Mouse (Mus musculus): ENCODE results near the gene Rasgef1a.

Rasgef1a gene

DNA sequence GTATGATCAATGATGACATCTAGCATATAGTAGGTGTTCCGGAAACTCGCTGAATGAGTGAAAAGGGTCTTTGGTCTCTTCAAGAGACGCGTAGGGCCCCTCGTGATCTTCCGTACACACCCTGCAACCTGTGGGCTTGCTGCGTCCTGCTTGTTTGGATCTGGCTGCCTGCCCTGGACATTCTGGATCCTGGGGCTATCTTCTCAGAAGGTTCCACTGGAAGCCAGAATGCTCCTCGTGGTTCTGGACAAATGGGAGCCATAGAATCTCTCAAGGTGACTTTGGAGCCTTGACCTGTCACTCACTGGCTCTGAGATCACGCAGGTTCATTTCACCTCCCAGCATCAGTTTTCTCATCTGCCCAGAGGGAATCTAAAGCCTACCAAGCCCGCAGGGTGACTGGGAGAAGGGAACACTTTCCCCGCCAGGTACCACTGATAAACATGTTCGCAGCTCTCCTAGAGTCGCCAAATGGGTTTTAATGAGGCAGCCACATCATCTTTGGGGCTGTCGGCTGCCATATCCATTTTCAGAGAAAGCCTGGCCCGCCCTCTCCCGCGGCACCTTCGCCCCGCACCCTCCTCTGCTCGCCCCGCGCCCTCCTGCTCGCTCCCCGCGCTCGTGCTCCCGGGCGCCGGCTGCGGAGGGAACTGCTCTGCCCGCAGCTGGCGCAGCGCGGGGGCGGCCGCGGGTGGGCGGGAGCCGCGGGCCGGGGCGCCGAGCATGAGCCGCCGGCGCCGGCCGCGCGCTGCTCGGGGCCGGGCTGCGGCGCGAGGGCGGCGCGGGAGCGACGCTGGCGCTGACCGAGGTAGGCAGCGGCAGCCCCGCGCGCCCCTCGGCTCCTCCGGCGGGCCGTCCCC lies at the start of gene Rasgef1a:
Gene Rasgef1a, plus strand, starts transcription at position 683 of the 860 bp plus-strand sequence.
- no peak for DNase-seq (ENCODE audit: low read depth, low spot score)

DNA sequence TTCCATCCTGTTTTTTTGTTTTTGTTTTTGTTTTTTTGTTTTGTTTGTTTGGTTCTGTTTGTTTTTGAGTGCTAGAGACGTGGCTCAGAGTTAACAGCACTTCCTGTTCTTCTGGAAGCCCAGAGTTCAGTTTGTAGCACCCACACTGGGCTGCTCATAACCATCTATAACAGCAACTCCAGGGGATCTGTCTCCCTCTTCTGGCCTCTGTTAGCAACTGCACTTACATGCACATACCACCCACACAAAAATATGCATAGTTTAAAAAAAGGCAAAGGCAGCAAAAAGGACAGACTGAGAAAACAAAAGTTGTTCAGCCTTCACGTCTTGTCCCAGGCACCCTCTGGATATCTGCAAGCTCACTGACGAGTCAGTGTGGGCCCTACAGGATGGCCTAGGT lies 48.0 kb upstream of the Rasgef1a start:
- DNase-seq (ENCODE audit: low read depth, low spot score) = peak; percentile 47

DNA sequence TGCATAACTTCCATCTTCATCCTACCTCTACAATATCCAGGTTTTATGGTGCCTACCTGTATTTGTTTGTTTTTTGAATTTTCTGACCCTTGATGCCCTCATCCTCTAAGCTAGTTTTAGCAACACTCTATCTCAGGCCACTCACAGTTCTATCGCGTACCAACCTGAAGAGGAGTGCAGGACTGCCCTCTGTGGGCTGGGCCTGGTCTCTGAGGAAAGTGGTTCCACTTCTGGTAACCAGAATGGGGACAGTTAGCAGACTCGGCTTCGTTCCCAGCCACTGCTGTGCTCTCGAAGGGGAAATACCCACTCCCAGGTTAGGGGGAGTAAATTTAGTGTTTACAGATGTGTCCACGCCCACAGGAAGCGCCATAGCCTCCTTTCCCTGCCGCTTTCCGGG lies 44.5 kb upstream of the Rasgef1a start:
- DNase-seq (ENCODE audit: low read depth, low spot score) = no peak

DNA sequence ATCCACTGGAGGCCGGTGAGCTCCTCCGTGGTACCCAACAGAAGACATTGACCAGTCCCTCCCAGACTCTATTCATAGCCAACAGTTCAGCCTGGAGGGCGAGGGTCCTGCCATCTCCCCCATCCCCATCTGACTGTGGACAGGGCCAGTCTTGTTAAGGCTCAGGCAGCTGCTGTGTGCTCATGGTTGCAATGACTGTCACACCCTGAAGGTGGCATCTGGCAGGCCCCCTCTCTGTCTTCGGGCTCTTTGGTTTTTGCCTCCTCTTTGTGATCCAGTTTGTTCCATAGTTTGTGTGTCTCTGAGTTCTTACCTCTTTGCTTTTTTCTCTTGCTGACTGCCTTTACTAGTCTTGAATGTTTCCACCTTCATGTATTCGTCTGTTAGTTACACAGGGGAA lies 24.1 kb upstream of the Rasgef1a start:
- peak; percentile 41 for DNase-seq (ENCODE audit: low read depth, low spot score)

DNA sequence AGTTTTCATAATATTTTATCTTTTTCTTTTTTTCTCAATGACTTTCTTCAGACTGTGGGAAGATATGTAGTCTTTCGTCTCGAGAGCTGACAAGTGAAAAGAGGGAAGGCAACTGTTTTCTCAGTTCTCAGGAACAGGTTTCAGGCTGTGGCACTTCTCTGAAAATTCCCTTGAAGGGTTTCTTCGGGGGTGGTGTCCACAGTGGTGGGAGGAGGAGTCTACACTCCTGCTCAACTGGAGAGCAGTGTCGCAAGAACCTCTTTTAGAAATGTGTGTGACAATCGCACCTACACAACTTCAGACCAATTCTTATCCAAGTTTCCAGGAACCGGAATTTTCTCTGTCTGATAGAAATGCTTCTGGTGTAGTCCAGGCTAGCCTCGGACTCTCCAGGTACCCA lies 22.0 kb upstream of the Rasgef1a start:
- no peak for DNase-seq (ENCODE audit: low read depth, low spot score)

- DNase-seq (ENCODE audit: low read depth, low spot score) = no peak
Observed at GRCm38 (mm10) chr6:117990649-117991048, 20.6 kb upstream of the Rasgef1a start.

DNA sequence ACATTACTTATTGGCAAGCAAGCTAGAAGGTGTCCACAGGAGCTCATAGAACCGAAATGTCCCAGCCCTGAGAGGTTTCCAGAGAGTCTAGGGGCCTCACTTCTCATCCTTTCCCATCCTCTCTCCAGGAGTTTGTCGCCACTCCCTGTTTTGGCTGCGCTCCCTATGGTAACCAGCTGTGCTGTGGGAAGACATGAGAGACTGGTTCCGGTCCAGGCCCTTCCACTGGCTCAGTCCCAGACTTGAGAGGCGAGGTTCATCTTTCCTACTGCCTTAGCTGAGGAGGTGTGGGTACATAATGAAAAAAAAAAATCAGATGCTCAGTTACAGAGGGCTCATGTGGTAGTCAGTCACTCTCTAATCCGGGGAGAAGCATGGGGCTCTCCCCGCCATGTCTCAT lies 19.9 kb upstream of the Rasgef1a start:
- DNase-seq (ENCODE audit: low read depth, low spot score) = no peak

DNA sequence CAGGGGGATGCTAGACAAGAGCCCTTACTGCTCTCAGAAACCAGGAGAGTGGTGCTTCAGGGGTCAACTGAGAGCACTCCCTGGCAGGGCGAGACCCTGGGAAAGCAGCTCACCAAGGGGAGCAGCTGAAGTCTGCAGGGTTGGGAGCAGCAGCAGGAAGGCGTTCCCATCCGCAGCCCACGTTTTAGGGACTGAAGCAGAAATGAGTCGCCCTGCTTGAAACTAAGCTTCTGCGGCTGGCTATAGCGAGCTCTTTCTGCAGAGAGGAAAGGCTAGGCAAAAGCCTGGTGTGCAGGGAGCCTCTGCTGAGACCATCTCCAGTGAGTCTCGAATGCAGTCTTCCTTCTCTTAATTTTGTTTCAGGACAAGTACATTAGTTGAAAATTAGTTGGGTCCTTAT lies 19.3 kb upstream of the Rasgef1a start:
- DNase-seq (ENCODE audit: low read depth, low spot score) = no peak

DNA sequence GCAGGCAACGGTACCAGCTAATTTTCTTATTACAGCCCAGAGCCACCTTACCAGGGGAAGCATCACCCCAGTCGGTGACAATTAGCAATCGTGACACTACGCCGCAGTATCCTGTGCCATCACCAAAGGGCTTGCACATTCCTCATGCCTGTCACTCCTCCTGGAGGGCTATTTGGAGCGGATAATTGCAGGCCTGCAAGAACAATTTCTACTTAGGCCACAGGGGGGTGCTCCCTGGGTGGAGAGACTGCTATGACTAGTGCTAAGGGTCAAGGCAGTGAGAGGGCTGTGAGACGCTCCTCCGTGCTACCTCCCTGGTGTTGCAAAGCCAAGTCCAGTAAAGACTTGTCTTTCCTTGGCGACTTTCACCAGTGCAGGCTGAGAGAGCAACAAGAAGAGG lies 16.1 kb upstream of the Rasgef1a start:
- peak; percentile 70 for DNase-seq (ENCODE audit: low read depth, low spot score)

- DNase-seq (ENCODE audit: low read depth, low spot score) = peak; percentile 68
Observed at GRCm38 (mm10) chr6:118001272-118001671, 10.0 kb upstream of the Rasgef1a start.

DNA sequence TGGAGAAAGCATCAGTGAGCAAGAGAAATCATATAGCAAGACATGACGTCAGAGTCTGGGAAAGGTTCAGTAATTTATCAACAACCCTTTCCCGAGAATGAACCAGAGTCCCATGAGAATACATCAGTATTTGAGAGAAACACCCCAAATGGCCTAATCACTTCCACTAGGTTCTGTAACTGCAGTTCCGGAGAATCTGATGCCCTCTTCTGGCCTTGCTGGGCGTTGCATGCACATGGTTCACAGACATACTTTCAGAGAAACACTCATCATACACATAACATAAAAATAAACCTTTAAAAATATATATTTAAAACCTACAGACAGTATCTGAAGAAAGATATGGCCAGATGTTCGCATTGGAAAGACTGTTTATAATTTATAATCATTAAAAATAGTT lies 3.9 kb upstream of the Rasgef1a start:
- DNase-seq (ENCODE audit: low read depth, low spot score) = peak; percentile 52

GRCm38 (mm10) chr6:118007843-118008539 lies 3.2 kb upstream of the Rasgef1a start:
- DNase-seq (ENCODE audit: low read depth, low spot score) = no peak

GRCm38 (mm10) chr6:118010256-118010655 lies 982 bp upstream of the Rasgef1a start:
- no peak for DNase-seq (ENCODE audit: low read depth, low spot score)

DNA sequence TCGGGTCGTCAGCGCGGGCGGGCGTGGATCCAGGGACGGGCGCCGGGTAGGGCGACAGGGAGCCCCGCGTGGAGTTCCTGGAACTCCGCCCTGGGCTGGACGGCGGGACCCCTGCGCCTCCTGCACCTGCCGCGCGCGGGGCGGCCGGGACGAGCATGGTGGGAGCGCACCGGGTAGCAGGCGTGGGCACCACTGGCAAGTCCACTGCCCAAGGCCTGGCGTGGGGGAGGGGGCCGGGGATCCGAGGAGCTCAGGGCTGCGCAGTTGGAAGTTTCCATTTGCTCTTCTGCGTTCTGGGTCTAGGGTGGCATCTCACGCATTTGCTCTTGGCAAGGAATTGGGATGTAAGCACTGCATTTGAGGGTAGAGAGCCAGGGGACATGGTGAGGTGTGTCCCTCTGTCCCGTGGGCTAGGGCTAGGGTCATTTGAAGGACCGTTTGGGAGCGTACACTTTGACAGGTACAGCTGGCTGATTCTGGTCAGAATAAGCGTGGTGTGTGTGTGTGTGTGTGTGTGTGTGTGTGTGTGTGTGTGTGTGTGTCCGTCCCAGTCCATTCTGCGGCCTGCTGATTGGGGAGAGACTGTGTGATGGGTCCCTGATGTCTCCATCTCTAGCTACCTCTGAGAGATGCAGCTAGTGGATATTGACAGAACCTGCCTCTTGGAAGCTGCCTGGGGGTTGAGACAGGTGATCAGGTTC lies 528 bp downstream of the Rasgef1a start:
- no peak for DNase-seq (ENCODE audit: low read depth, low spot score)

GRCm38 (mm10) chr6:118012317-118012700 lies 1.1 kb downstream of the Rasgef1a start:
- DNase-seq (ENCODE audit: low read depth, low spot score) = no peak

DNA sequence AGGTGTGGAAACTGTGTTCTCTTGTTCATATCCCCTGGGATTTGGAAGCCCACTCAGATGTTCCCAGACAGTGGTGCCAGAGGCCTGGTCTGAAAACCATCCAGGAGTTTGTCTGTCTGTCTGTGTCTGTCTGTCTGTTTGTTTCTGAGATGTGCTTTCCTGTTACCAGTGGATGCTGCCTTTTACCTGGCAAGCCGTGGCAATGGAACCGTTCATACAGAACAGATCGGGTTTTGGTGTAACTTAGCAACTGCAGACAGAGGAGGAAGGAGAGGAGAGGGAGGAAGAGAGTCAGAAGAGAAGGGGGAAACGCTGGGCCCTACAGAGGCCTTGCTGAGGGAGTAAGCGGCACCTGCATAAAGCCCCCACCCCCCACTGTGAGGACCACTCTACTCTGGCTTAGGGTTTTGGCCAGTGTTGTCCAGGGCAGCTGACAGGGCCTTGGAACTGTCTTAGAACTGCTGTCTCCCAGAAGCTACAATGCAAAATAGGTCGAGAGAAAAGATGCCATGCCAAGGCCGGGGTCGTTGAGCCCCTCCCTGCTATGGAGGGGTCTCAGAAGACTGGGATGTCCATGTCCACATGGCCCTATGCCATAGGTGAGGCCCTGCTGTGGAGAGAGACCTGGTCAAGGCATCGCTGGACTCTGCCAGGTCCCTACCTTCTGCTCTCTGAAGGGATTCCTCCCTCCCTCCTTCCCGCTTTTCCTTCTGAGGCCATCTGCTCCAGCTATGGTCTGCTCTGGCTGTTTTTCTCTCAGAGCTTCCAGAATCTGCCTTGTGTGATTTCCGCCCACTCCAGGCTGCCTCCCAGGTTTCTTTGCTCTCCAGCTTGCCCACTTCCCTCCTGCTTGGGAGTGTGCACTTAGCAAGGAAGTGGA lies 2.0 kb downstream of the Rasgef1a start:
- DNase-seq (ENCODE audit: low read depth, low spot score) = no peak

DNA sequence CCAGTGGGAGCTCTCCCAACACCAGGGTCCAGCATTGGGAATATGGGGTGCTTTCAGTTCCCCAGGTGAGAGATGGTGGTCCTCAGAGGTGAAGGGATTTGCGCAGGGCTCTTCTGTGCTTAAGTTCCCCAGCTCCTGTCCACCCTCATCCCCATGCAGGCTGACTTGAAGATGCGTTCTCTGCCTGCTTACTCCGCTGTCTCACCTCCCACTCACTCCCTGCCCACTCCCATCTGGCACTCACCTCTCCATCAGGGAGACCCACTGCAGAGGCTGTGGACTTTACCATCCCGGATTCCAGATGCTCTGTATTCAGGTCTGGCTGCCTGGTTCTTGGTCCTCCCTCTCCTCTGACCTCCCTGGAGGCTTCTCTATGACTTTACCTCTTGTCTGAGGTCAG lies 3.6 kb downstream of the Rasgef1a start:
- no peak for DNase-seq (ENCODE audit: low read depth, low spot score)

- DNase-seq (ENCODE audit: low read depth, low spot score) = no peak
Observed at GRCm38 (mm10) chr6:118015971-118016370, 4.7 kb downstream of the Rasgef1a start.

DNA sequence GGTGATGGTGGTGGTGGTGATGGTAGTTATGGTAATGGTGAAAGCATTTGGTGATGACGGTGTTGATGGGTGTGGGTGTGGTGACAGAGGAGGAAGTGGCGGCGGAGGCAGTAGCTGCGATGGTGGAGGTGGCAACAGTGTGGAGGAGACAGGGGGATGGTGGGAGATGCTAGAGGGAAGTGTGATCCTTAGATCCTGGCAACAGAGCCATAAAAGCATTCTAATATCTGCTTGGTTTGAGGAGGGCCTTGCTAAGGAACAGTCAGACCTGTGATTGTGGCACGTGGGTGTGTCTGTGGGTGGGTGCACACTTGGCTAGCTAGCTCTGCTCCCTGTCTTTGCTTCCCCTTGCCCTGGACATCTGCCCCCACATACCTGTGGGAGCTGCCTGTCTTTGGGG lies 7.4 kb downstream of the Rasgef1a start:
- DNase-seq (ENCODE audit: low read depth, low spot score) = no peak

DNA sequence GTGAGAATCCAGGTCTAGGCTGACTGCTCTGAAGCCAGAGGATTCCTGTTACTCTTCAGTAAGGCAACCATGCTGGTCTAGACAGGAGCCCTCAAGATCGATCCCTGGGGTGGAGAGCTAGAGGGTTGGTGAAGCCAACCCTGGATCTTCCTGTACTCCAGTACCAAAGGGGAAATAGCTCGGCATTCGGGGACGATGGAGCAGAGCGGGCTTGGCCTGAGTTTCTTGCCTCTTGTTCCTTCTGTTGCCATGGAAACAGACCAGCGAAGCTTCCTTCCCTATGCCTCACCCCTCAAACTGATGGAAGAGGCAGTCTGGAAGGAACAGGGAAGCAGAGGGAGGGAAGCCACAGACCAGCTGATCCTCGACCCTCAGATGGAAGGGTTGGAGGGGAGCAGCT lies 8.3 kb downstream of the Rasgef1a start:
- DNase-seq (ENCODE audit: low read depth, low spot score) = peak; percentile 48

GRCm38 (mm10) chr6:118022898-118023635 lies 11.8 kb downstream of the Rasgef1a start:
- DNase-seq (ENCODE audit: low read depth, low spot score) = no peak

Measured in ES-CJ7 (cell line).